Mouse (Mus musculus): ENCODE measurements around the gene Pick1.

Gene Pick1

GRCm38 (mm10) chr15:79270317-79271123 is 41.5 kb downstream of the Pick1 start:
- DNase-seq (ENCODE audit: low spot score in 2 of 2): peak; percentile 90 to 91

- DNase-seq (ENCODE audit: low spot score in 2 of 2): peak; percentile 42 to 81
Measured at GRCm38 (mm10) chr15:79271124-79271746, 42.3 kb downstream of the Pick1 start.

- DNase-seq (ENCODE audit: low spot score in 2 of 2): no peak
Measured at GRCm38 (mm10) chr15:79273020-79273419, 44.0 kb downstream of the Pick1 start.

- no peak for DNase-seq (ENCODE audit: low spot score in 2 of 2)
Measured at GRCm38 (mm10) chr15:79277728-79278127, 48.8 kb downstream of the Pick1 start.

- peak; percentile 59 to 72 for DNase-seq (ENCODE audit: low spot score in 2 of 2)
Measured at GRCm38 (mm10) chr15:79280209-79280608, 51.2 kb downstream of the Pick1 start.

GRCm38 (mm10) chr15:79280850-79281249 is 51.9 kb downstream of the Pick1 start:
- peak; percentile 28 to 39 for DNase-seq (ENCODE audit: low spot score in 2 of 2)

GRCm38 (mm10) chr15:79281389-79281788 is 52.4 kb downstream of the Pick1 start:
- DNase-seq (ENCODE audit: low spot score in 2 of 2): peak; percentile 76

GRCm38 (mm10) chr15:79282434-79282833 is 53.5 kb downstream of the Pick1 start:
- no peak for DNase-seq (ENCODE audit: low spot score in 2 of 2)

GRCm38 (mm10) chr15:79283371-79283770 is 54.4 kb downstream of the Pick1 start:
- no peak for DNase-seq (ENCODE audit: low spot score in 2 of 2)

GRCm38 (mm10) chr15:79285399-79285798 is 56.4 kb downstream of the Pick1 start, which contains the start of gene Baiap2l2:
TSS of gene Baiap2l2 (minus strand) at chr15:79285537.
- no peak for DNase-seq (ENCODE audit: low spot score in 2 of 2)

- DNase-seq (ENCODE audit: low spot score in 2 of 2): no peak
Measured at GRCm38 (mm10) chr15:79286141-79286540, 57.2 kb downstream of the Pick1 start.

- no peak for DNase-seq (ENCODE audit: low spot score in 2 of 2)
Measured at GRCm38 (mm10) chr15:79287091-79287490, 58.1 kb downstream of the Pick1 start.

- no peak for DNase-seq (ENCODE audit: low spot score in 2 of 2)
Measured at GRCm38 (mm10) chr15:79288387-79288786, 59.4 kb downstream of the Pick1 start.

- no peak for DNase-seq (ENCODE audit: low spot score in 2 of 2)
Measured at GRCm38 (mm10) chr15:79289441-79289840, 60.5 kb downstream of the Pick1 start.

- no peak for DNase-seq (ENCODE audit: low spot score in 2 of 2)
Measured at GRCm38 (mm10) chr15:79290340-79290739, 61.4 kb downstream of the Pick1 start.

GRCm38 (mm10) chr15:79292779-79293178 is 63.8 kb downstream of the Pick1 start:
- DNase-seq (ENCODE audit: low spot score in 2 of 2): no peak

- no peak for DNase-seq (ENCODE audit: low spot score in 2 of 2)
Measured at GRCm38 (mm10) chr15:79298553-79298952, 69.6 kb downstream of the Pick1 start.
